Mouse (Mus musculus) liver, embryonic 14.5 days (tissue): ENCODE data around the gene Tldc2. TPM values are rescaled to one million over a fixed set of nuclear protein-coding genes. Genes with fewer than 3 reads are reported as not detected.

Source experiments
- ATAC-seq: fragments of 200-750 bp; cut with Nextera tagmentation; 2 replicates; pipeline ENCODE4 v1.8.0; 2017; ENCODE audit warnings: moderate number of reproducible peaks, mild to moderate bottlenecking, moderate library complexity; ENCODE audit not compliant: insufficient read depth
- DNase-seq, 3 experiments: peaks; one replicate each; pipeline ENCODE4 v3.0.0-alpha.2; 2012 to 2013; ENCODE audit warnings: low read depth in 3 of 3, low spot score in 3 of 3
- H3K27ac ChIP-seq: fragments of 300-500 bp; sonication (generic); 2 replicates; pipeline ENCODE4 v1.5.1; 2014; ENCODE audit warnings: moderate library complexity, mild to moderate bottlenecking, control low read depth, inconsistent platforms
- H3K27me3 ChIP-seq: fragments of 300-500 bp; sonication (generic); 2 replicates; pipeline ENCODE4 v1.6.1; 2014; ENCODE audit warnings: mild to moderate bottlenecking, low read length, moderate library complexity; ENCODE audit not compliant: control insufficient read depth, insufficient read depth
- H3K36me3 ChIP-seq: fragments of 300-500 bp; sonication (generic); replicated peaks from 2 replicates; pipeline ENCODE4 v1.6.1; 2014; ENCODE audit warnings: low read depth; ENCODE audit not compliant: control insufficient read depth, insufficient read depth
- H3K4me1 ChIP-seq, 2 experiments: fragments of 200-500 bp in 1 of 2; fragments of 300-500 bp in 1 of 2; sonication (generic) in 1 of 2; replicated peaks; 2 replicates each; pipeline ENCODE4 v1.6.1; 2012 to 2014; ENCODE audit warnings: antibody characterized with exemption in 1 of 2, inconsistent platforms in 1 of 2, low read length in 1 of 2; ENCODE audit not compliant: control insufficient read depth in 2 of 2, insufficient read depth in 2 of 2
- H3K4me2 ChIP-seq: fragments of 300-500 bp; sonication (generic); 2 replicates; pipeline ENCODE4 v1.6.1; 2014; ENCODE audit warnings: low read depth, mild to moderate bottlenecking, control low read depth, moderate library complexity
- H3K4me3 ChIP-seq, 2 experiments: fragments of 200-500 bp in 1 of 2; fragments of 300-500 bp in 1 of 2; sonication (generic) in 1 of 2; 2 replicates each; pipeline ENCODE4 v1.5.1; 2012 to 2014; ENCODE audit warnings: low read depth in 2 of 2, low read length in 2 of 2, mild to moderate bottlenecking in 2 of 2, control low read depth in 1 of 2, inconsistent platforms in 1 of 2, moderate library complexity in 1 of 2; ENCODE audit not compliant: insufficient read depth in 1 of 2
- H3K9ac ChIP-seq: fragments of 300-500 bp; sonication (generic); replicated peaks from 2 replicates; pipeline ENCODE4 v1.6.1; 2014; ENCODE audit warnings: mild to moderate bottlenecking, control low read depth, moderate library complexity
- H3K9me3 ChIP-seq: fragments of 300-500 bp; sonication (generic); 2 replicates; pipeline ENCODE4 v1.6.1; 2016; ENCODE audit warnings: low read length, mixed read lengths; ENCODE audit not compliant: control insufficient read depth
- CTCF ChIP-seq: IDR thresholded peaks from 2 replicates; pipeline ENCODE4 v1.5.1; 2016; ENCODE audit warnings: antibody characterized with exemption, low read depth, control low read depth
- EP300 ChIP-seq: IDR thresholded peaks from 2 replicates; pipeline ENCODE4 v1.6.1; 2016; ENCODE audit warnings: antibody characterized with exemption, low read depth
- WGBS: fragments of 180-500 bp; shearing (Covaris S2); extraction: QIAGEN DNeasy Blood & Tissue Kit; methylation state at CpG from one replicate; pipeline ENCODE4 v1.1.7; 2014; ENCODE audit not compliant: insufficient replicate concordance; 5-methylcytosine and 5-hydroxymethylcytosine counted together
- polyA plus RNA-seq, 2 experiments: library from polyadenylated mRNA; depleted of rRNA in 1 of 2; stranded (reverse) in 1 of 2; unstranded in 1 of 2; fragments of >200 nt; fragmentation: Nextera tagmentation in 1 of 2; extraction: Ambion mirVana in 1 of 2; gene quantifications; 2 replicates each; pipeline versions ENCODE4 v1.2.1 to v1.2.3; 2012 to 2014

Tldc2 gene
- polyA plus RNA-seq, 2 experiments, result not detected

- WGBS, result 83% methylated on average over 14 of the region's 14 CpGs
- H3K27me3 ChIP-seq, result no peaks in the 10 kb centered on the region
- H3K4me3 ChIP-seq, result no peak overlapping the region
- ATAC-seq, result no peak
- H3K4me2 ChIP-seq, result no peak overlapping the region
- H3K9me3 ChIP-seq, result no peaks in the 10 kb centered on the region
- no peak for TF ChIP-seq EP300
- TF ChIP-seq CTCF, result no peak
- H3K9ac ChIP-seq, result no peak overlapping the region
- DNase-seq, result no peak
- H3K36me3 ChIP-seq, result no peaks in the 10 kb centered on the region
- H3K4me1 ChIP-seq, result no peaks in the 10 kb centered on the region
- H3K27ac ChIP-seq, result no peak overlapping the region
Observed at GRCm38 (mm10) chr2:157060037-157060436, 26.8 kb upstream of the Tldc2 start.

DNA sequence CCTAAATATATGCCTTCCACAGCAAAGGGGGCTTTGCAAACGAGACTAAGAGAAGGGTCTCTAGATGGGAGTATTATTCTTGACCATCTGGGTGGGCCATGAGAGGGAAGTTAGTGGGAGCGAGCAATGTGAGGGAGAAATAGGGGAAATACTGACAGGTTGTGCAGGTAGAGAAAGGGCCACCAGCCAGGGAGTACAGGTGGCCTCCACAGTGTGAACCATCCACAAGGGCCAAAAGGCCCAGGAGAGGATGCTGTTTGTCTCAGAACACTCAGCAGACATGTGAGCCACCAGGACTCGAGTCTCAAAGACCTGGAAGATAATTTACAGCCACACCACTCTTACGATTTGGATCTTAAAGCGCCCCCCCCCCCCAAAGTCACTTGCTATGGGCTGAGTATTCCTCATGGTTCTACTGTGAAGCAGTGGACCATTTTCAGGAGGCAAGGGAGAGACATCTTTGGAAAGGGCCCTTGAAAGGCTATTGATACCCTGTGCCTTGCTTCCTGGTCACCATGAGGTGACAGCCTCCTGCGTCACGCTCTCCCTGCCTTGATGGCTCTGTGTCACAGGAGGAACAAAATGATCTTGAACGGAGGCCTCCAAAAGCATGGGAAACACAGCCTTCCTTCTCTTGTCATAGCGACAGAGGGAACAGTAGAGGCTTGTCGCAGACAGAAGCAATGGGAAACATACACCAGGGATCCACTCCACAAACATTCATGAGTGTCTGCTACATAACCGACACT is 26.1 kb upstream of the Tldc2 start:
- H3K27ac ChIP-seq, result no peak overlapping the region
- no peak overlapping the region for H3K4me2 ChIP-seq
- H3K9ac ChIP-seq, result no peak overlapping the region
- H3K4me3 ChIP-seq, result no peak overlapping the region
- TF ChIP-seq CTCF (no peak), EP300 (no peak)
- no peaks in the 10 kb centered on the region for H3K4me1 ChIP-seq
- no peak for DNase-seq
- WGBS, result 66% methylated on average over 11 of the region's 11 CpGs
- ATAC-seq, result no peak
- no peaks in the 10 kb centered on the region for H3K36me3 ChIP-seq
- H3K9me3 ChIP-seq, result no peaks in the 10 kb centered on the region
- no peaks in the 10 kb centered on the region for H3K27me3 ChIP-seq

GRCm38 (mm10) chr2:157063241-157063700 is 23.6 kb upstream of the Tldc2 start:
- 29% methylated on average over 4 of the region's 4 CpGs for WGBS
- ATAC-seq, result no peak
- H3K4me1 ChIP-seq, result no peaks in the 10 kb centered on the region
- no peaks in the 10 kb centered on the region for H3K36me3 ChIP-seq
- H3K27me3 ChIP-seq, result no peaks in the 10 kb centered on the region
- no peaks in the 10 kb centered on the region for H3K9me3 ChIP-seq
- H3K4me3 ChIP-seq, result no peak overlapping the region
- no peak for DNase-seq
- TF ChIP-seq EP300 (no peak), CTCF (no peak)
- H3K9ac ChIP-seq, result no peak overlapping the region
- no peak overlapping the region for H3K4me2 ChIP-seq
- no peak overlapping the region for H3K27ac ChIP-seq

DNA sequence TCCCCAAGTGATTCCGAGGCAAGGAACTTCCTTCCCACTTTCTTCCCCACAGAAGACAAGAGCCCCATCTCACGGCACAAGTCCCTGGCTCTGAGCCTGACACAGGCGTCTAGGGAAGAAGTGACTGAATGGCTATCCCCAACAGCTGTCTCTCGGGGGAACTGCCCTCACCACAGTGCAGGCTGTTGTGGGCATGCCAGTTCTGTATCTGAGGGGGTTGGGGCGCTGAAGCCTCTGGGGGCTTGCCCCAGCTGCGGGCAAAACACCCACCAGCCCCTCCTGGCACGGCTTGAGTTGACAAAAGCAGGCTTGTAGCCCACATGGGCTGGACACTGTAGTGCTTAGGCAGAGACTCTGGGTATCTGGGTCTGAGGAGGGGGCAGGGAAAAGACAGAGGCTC is 22.7 kb upstream of the Tldc2 start:
- Histone ChIP-seq H3K27me3 (no peaks in the 10 kb centered on the region), H3K36me3 (no peaks in the 10 kb centered on the region), H3K9me3 (no peaks in the 10 kb centered on the region), H3K4me1 (no peaks in the 10 kb centered on the region), H3K9ac (no peak overlapping the region), H3K4me2 (no peak overlapping the region), H3K27ac (no peak overlapping the region), H3K4me3 (no peak overlapping the region)
- DNase-seq (no peak), ATAC-seq (no peak)
- TF ChIP-seq CTCF (no peak), EP300 (no peak)
- 30% methylated on average over 7 of the region's 7 CpGs for WGBS

- H3K4me2 ChIP-seq, result no peak overlapping the region
- H3K9me3 ChIP-seq, result no peaks in the 10 kb centered on the region
- no peak overlapping the region for H3K9ac ChIP-seq
- H3K4me3 ChIP-seq, result no peak overlapping the region
- no peak overlapping the region for H3K27ac ChIP-seq
- H3K27me3 ChIP-seq, result no peaks in the 10 kb centered on the region
- peaks cover 0 to 6% of the 10 kb centered on the region in 2 experiments; a peak in 2 of 4 replicates for H3K4me1 ChIP-seq
- DNase-seq (no peak), ATAC-seq (no peak)
- 72% methylated on average over 14 of the region's 14 CpGs for WGBS
- TF ChIP-seq CTCF (no peak), EP300 (no peak)
- no peaks in the 10 kb centered on the region for H3K36me3 ChIP-seq
Observed at GRCm38 (mm10) chr2:157064978-157065878, 21.6 kb upstream of the Tldc2 start.
